Mouse (Mus musculus): Measurements from ENCODE around the gene Ranbp10.

Ranbp10 gene

GRCm38 (mm10) chr8:105835318-105835717, 8.2 kb upstream of the Ranbp10 start:
- in situ Hi-C loops (cut with MboI, MseI) = no loop called here

- in situ Hi-C loops (cut with MboI, MseI) = loop anchor here (5.0 kb wide), 1 partner anchor 94 kb away; no protein-coding TSS in a partner anchor
These were observed 6.6 kb upstream of the Ranbp10 start for GRCm38 (mm10) chr8:105833740-105834139.

- in situ Hi-C loops (cut with MboI, MseI) = loop anchor here (5.0 kb wide), 1 partner anchor 36 kb away; the partner anchor contains the start of gene Nutf2
These were observed 771 bp downstream of the Ranbp10 start for GRCm38 (mm10) chr8:105826379-105826778.

- in situ Hi-C loops (cut with MboI, MseI) = loop anchor here (5.0 kb wide), 1 partner anchor 37 kb away; the partner anchor contains the start of gene Nutf2
These were observed 1.6 kb downstream of the Ranbp10 start for GRCm38 (mm10) chr8:105825506-105825905.

GRCm38 (mm10) chr8:105820925-105821324, 6.2 kb downstream of the Ranbp10 start:
- in situ Hi-C loops (cut with MboI, MseI) = loop anchor here (25.0 kb wide), 1 partner anchor 1234 kb away; the partner anchor contains the start of gene Pdp2

GRCm38 (mm10) chr8:105819659-105820058, 7.5 kb downstream of the Ranbp10 start:
- in situ Hi-C loops (cut with MboI, MseI) = loop anchor here (25.0 kb wide), 1 partner anchor 1232 kb away; the partner anchor contains the start of gene Pdp2

GRCm38 (mm10) chr8:105813241-105813640, 13.9 kb downstream of the Ranbp10 start:
- in situ Hi-C loops (cut with MboI, MseI) = loop anchor here (25.0 kb wide), 1 partner anchor 1226 kb away; the partner anchor contains the start of gene Pdp2

- in situ Hi-C loops (cut with MboI, MseI) = loop anchor here (25.0 kb wide), 1 partner anchor 1225 kb away; the partner anchor contains the start of gene Pdp2
These were observed 14.6 kb downstream of the Ranbp10 start for GRCm38 (mm10) chr8:105812511-105812910.

- in situ Hi-C loops (cut with MboI, MseI) = loop anchor here (25.0 kb wide), 1 partner anchor 1224 kb away; the partner anchor contains the start of gene Pdp2
These were observed 15.6 kb downstream of the Ranbp10 start for GRCm38 (mm10) chr8:105811543-105811942.

- in situ Hi-C loops (cut with MboI, MseI) = loop anchor here (25.0 kb wide), 1 partner anchor 1224 kb away; the partner anchor contains the start of gene Pdp2
These were observed 16.1 kb downstream of the Ranbp10 start for GRCm38 (mm10) chr8:105811061-105811460.

- in situ Hi-C loops (cut with MboI, MseI) = loop anchor here (25.0 kb wide), 1 partner anchor 1223 kb away; the partner anchor contains the start of gene Pdp2
These were observed 16.8 kb downstream of the Ranbp10 start for GRCm38 (mm10) chr8:105810245-105810786.

- in situ Hi-C loops (cut with MboI, MseI) = loop anchor here (25.0 kb wide), 1 partner anchor 1221 kb away; the partner anchor contains the start of gene Pdp2
These were observed 18.7 kb downstream of the Ranbp10 start for GRCm38 (mm10) chr8:105808480-105808879.

GRCm38 (mm10) chr8:105807766-105808165, 19.4 kb downstream of the Ranbp10 start:
- in situ Hi-C loops (cut with MboI, MseI) = loop anchor here (25.0 kb wide), 1 partner anchor 1220 kb away; the partner anchor contains the start of gene Pdp2

- in situ Hi-C loops (cut with MboI, MseI) = loop anchor here (25.0 kb wide), 1 partner anchor 1219 kb away; the partner anchor contains the start of gene Pdp2
These were observed 21.2 kb downstream of the Ranbp10 start for GRCm38 (mm10) chr8:105805964-105806363.

- in situ Hi-C loops (cut with MboI, MseI) = loop anchor here (25.0 kb wide), 1 partner anchor 1218 kb away; the partner anchor contains the start of gene Pdp2
These were observed 21.8 kb downstream of the Ranbp10 start for GRCm38 (mm10) chr8:105805346-105805745.

- in situ Hi-C loops (cut with MboI, MseI) = loop anchor here (25.0 kb wide), 1 partner anchor 1217 kb away; the partner anchor contains the start of gene Pdp2
These were observed 22.4 kb downstream of the Ranbp10 start for GRCm38 (mm10) chr8:105804797-105805196.

GRCm38 (mm10) chr8:105801153-105801904, 25.8 kb downstream of the Ranbp10 start:
- in situ Hi-C loops (cut with MboI, MseI) = loop anchor here (25.0 kb wide), 1 partner anchor 1214 kb away; the partner anchor contains the start of gene Pdp2

GRCm38 (mm10) chr8:105799091-105799812, 27.9 kb downstream of the Ranbp10 start:
- in situ Hi-C loops (cut with MboI, MseI) = no loop called here

GRCm38 (mm10) chr8:105798408-105798807, 28.7 kb downstream of the Ranbp10 start:
- in situ Hi-C loops (cut with MboI, MseI) = no loop called here

GRCm38 (mm10) chr8:105795785-105796184, 31.4 kb downstream of the Ranbp10 start:
- in situ Hi-C loops (cut with MboI, MseI) = no loop called here

GRCm38 (mm10) chr8:105794009-105794598, 33.0 kb downstream of the Ranbp10 start:
- in situ Hi-C loops (cut with MboI, MseI) = no loop called here

Data from T-helper 2 cell (primary cell).